Mouse (Mus musculus) heart, postnatal 0 days (tissue): ENCODE results near the gene Rbfox2.

Source experiments
- CTCF ChIP-seq: IDR thresholded peaks from 2 replicates; pipeline ENCODE4 v1.5.1; 2016; ENCODE audit warnings: antibody characterized with exemption, control low read depth, low read depth
- EP300 ChIP-seq: IDR thresholded peaks from 2 replicates; pipeline ENCODE4 v1.6.1; 2016; ENCODE audit warnings: antibody characterized with exemption, low read depth

- TF ChIP-seq EP300 (no peak), CTCF (peak; percentile 46)
Measured at GRCm38 (mm10) chr15:77107169-77107908, 199.5 kb downstream of the Rbfox2 start.
